Comparison of ENCODE assay signal across 8 mouse cellular contexts in genomic region chr11:61956572-61957295, GRCm38 (mm10). TPM values are rescaled to one million over a fixed set of nuclear protein-coding genes. Genes with fewer than 3 reads are reported as not detected.
DNase-seq lines count a peak whose midpoint lies in the region; ATAC-seq and TF ChIP-seq lines count a peak whose summit lies in the region.

Specc1 (plus strand) TSS chr11:61956763.

- WGBS in hindbrain, embryonic 12.5 days: under 1% methylated on average over 58 of the region's 58 CpGs
- WGBS in lung, postnatal 0 days: under 1% methylated on average over 49 of the region's 58 CpGs

- TF ChIP-seq CTCF in Patski (IDR thresholded peaks at IDR 0.05): peak; percentile 100
- peak; percentile 94 for TF ChIP-seq CTCF in lung, postnatal 0 days (IDR thresholded peaks at IDR 0.05)

- ATAC-seq in Patski: peak; percentile 87
- ATAC-seq in hindbrain, embryonic 12.5 days (ENCODE audit: low FRiP score): peak; percentile 94
- ATAC-seq in lung, postnatal 0 days: peak; percentile 96

- no peak within 1 kb of the TSS for H3K27ac ChIP-seq in hindbrain, embryonic 12.5 days
- no peak within 1 kb of the TSS for H3K27ac ChIP-seq in lung, postnatal 0 days (ENCODE audit: low read length)

- no peaks in the 10 kb centered on the region for H3K9me3 ChIP-seq in hindbrain, embryonic 12.5 days (replicated peaks)
- H3K9me3 ChIP-seq in lung, postnatal 0 days (ENCODE audit: low read length): no peaks in the 10 kb centered on the region

- H3K4me1 ChIP-seq in hindbrain, embryonic 12.5 days: no peaks in the 10 kb centered on the region
- 0 out of 2 replicates have a peak, but pooled peaks cover 3% of the 10 kb centered on the region for H3K4me1 ChIP-seq in lung, postnatal 0 days (ENCODE audit: insufficient read depth, low read depth, low read length)

- peak within 1 kb of the TSS; percentile 57 for H3K9ac ChIP-seq in hindbrain, embryonic 12.5 days
- no peak within 1 kb of the TSS for H3K9ac ChIP-seq in lung, postnatal 0 days (replicated peaks; ENCODE audit: low read depth)

- no peaks in the 10 kb centered on the region for H3K27me3 ChIP-seq in Patski
- H3K27me3 ChIP-seq in hindbrain, embryonic 12.5 days: peaks cover 25% of the 10 kb centered on the region
- H3K27me3 ChIP-seq in lung, postnatal 0 days (replicated peaks; ENCODE audit: insufficient read depth, low read length): peaks cover 12% of the 10 kb centered on the region; the same call in 1 of the 2 replicates

- H3K36me3 ChIP-seq in hindbrain, embryonic 12.5 days: no peaks in the 10 kb centered on the region
- H3K36me3 ChIP-seq in lung, postnatal 0 days (ENCODE audit: insufficient read depth, low read length): no peaks in the 10 kb centered on the region

- H3K4me2 ChIP-seq in hindbrain, embryonic 12.5 days (replicated peaks): peak within 1 kb of the TSS; percentile 100
- H3K4me2 ChIP-seq in lung, postnatal 0 days (replicated peaks; ENCODE audit: low read depth, low read length): peak within 1 kb of the TSS; percentile 85

- no peak for DNase-seq in Patski (ENCODE audit: low read depth, low spot score)
- DNase-seq in cerebellum, postnatal 10 days: peak; percentile 97 to 98
- peak; percentile 80 to 92 for DNase-seq in frontal cortex, postnatal 10 days (ENCODE audit: low spot score in 2 of 2)
- DNase-seq in layer of hippocampus, postnatal 10 days (ENCODE audit: low spot score in 2 of 2): peak; percentile 98
- DNase-seq in lung, postnatal 0 days (ENCODE audit: low spot score): peak; percentile 83
- DNase-seq in ovary, postnatal 10 days (ENCODE audit: low spot score): peak; percentile 92
- peak; percentile 86 for DNase-seq in thymus, postnatal 0 days (ENCODE audit: low spot score)

- POLR2A ChIA-PET in Patski (lab: Charles Lee): interaction anchor here (0.8 kb wide), 1 partner anchor 46 kb away, joined by 10 read pairs; no protein-coding TSS in a partner anchor

- TF ChIP-seq EP300 in lung, postnatal 0 days (IDR thresholded peaks at IDR 0.05): no peak

- in situ Hi-C loops in Patski (cut with MboI; ENCODE audit: low pct_unique_long_range_greater_than_20kb): loop anchor here (5.0 kb wide), 1 partner anchor 46 kb away; no protein-coding TSS in a partner anchor

- peak within 1 kb of the TSS; percentile 69 for H3K4me3 ChIP-seq in hindbrain, embryonic 12.5 days
- peak within 1 kb of the TSS; percentile 47 for H3K4me3 ChIP-seq in lung, postnatal 0 days (ENCODE audit: low read depth, low read length)

- CTCF ChIA-PET in Patski (lab: Charles Lee): interaction anchor here (0.8 to 1.4 kb wide), 6 partner anchors 15 to 82 kb away, joined by 3 to 6 read pairs (median 4); no protein-coding TSS in a partner anchor

RNA-seq across cellular contexts. Expression of gene Specc1, which starts in this region (rescaled TPM):
- 27.8 TPM for polyA plus RNA-seq in Patski (2021)
- 15.7 and 16.5 TPM in 2 replicates for polyA plus RNA-seq in hindbrain, embryonic 12.5 days (2016; fragmentation: Nextera tagmentation; extraction: Ambion mirVana)
- 10 to 100 TPM; 38.6 to 39.0 TPM for total RNA-seq in layer of hippocampus, postnatal 10 days (2021)
- 14.7 and 18.6 TPM in 2 replicates for polyA plus RNA-seq in lung, postnatal 0 days (2015; fragmentation: Nextera tagmentation; extraction: Ambion mirVana)
- 1.7 and 2.1 TPM in 2 replicates for polyA plus RNA-seq in thymus, postnatal 0 days (2015; fragmentation: Nextera tagmentation; extraction: Ambion mirVana)
